Mouse (Mus musculus) forebrain, embryonic 16.5 days (tissue): ENCODE measurements around the gene Iltifb. TPM values are rescaled to one million over a fixed set of nuclear protein-coding genes. Genes with fewer than 3 reads are reported as not detected.
"Not testable (repeated sequence)": the region's sequence is repeated elsewhere in the genome, so short reads cannot be mapped to it uniquely, and the experiment has no call there.

Source experiments
- ATAC-seq: fragments of 200-750 bp; cut with Nextera tagmentation; 2 replicates; pipeline ENCODE4 v1.8.0; 2017; ENCODE audit warnings: mild to moderate bottlenecking, moderate library complexity
- H3K27ac ChIP-seq: fragments of 300-500 bp; sonication (generic); 2 replicates; pipeline ENCODE4 v1.5.1; 2014; ENCODE audit warnings: low read length, control low read depth
- H3K27me3 ChIP-seq: fragments of 300-500 bp; sonication (generic); replicated peaks from 2 replicates; pipeline ENCODE4 v1.6.1; 2014; ENCODE audit warnings: low read length; ENCODE audit not compliant: control insufficient read depth, insufficient read depth
- H3K36me3 ChIP-seq: fragments of 300-500 bp; sonication (generic); 2 replicates; pipeline ENCODE4 v1.6.1; 2014; ENCODE audit not compliant: control insufficient read depth, insufficient read depth
- H3K4me1 ChIP-seq: fragments of 300-500 bp; sonication (generic); replicated peaks from 2 replicates; pipeline ENCODE4 v1.6.1; 2014; ENCODE audit warnings: low read length; ENCODE audit not compliant: control insufficient read depth, insufficient read depth
- H3K4me2 ChIP-seq: fragments of 300-500 bp; sonication (generic); 2 replicates; pipeline ENCODE4 v1.6.1; 2014; ENCODE audit warnings: mild to moderate bottlenecking, low read length, control low read depth
- H3K4me3 ChIP-seq: fragments of 300-500 bp; sonication (generic); replicated peaks from 2 replicates; pipeline ENCODE4 v1.5.1; 2014; ENCODE audit warnings: mild to moderate bottlenecking, low read length, control low read depth
- H3K9ac ChIP-seq: fragments of 300-500 bp; sonication (generic); replicated peaks from 2 replicates; pipeline ENCODE4 v1.6.1; 2014; ENCODE audit warnings: low read depth, low read length, control low read depth
- H3K9me3 ChIP-seq: fragments of 300-500 bp; sonication (generic); 2 replicates; pipeline ENCODE4 v1.6.1; 2016; ENCODE audit warnings: low read length; ENCODE audit not compliant: control insufficient read depth
- WGBS: fragments of 180-500 bp; shearing (Covaris S2); extraction: QIAGEN DNeasy Blood & Tissue Kit; methylation state at CpG from one replicate; pipeline ENCODE4 v1.1.7; 2014; 5-methylcytosine and 5-hydroxymethylcytosine counted together
- polyA plus RNA-seq: library from polyadenylated mRNA; unstranded; fragments of >200 nt; fragmentation: Nextera tagmentation; extraction: Ambion mirVana; gene quantifications from 2 replicates; pipeline ENCODE4 v1.2.1, GENCODE M21; 2015

Gene Iltifb
- polyA plus RNA-seq, 1 experiment from 2014 or later = not detected

DNA sequence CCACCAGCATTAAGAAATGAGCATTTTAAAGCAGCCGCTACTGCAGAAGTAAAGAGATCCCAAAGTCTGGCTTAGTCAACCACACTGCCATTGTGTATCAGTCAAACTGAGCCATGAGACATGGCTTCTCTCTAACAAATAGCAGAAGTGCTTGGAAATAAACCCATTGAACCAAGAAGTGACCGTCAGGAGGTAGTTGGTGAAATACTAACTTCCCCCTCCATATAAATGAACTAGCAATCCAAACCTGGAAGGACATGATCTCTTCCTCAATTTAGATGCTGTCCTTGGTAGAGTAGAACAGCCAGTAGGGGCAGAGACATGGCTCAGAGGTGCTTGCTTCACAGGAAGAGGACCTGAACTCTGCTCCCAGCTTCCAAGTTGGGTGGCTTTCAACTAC lies 23.4 kb downstream of the Iltifb start:
- not testable (repeated sequence) for H3K4me1 ChIP-seq, H3K4me3 ChIP-seq, H3K9ac ChIP-seq, ATAC-seq, H3K36me3 ChIP-seq, H3K27ac ChIP-seq, H3K27me3 ChIP-seq, H3K4me2 ChIP-seq, H3K9me3 ChIP-seq
- no CpG with 5 or more reads among the region's 2 CpGs for WGBS

DNA sequence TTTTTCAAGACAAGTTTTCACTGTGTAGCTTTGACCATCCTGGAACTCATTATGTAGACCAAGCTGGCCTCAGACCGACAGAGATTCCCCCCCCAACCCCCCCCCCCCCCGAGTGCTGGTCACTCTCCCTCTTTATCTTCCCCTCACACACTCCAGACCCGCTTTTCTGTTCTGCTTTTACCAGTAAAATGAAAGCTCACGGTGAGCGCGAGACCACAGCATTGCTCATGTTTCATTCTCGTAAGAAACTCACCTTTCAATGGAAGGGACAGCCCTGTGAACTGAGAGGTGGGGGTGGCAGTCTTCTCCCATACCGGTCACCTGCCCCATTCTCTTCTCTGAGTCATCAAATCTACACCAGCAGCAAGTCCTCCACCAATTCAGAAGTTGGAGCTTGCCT lies 26.0 kb downstream of the Iltifb start:
- H3K4me1 ChIP-seq, H3K9me3 ChIP-seq, H3K36me3 ChIP-seq, H3K27me3 ChIP-seq, H3K9ac ChIP-seq, H3K27ac ChIP-seq, ATAC-seq, H3K4me3 ChIP-seq, H3K4me2 ChIP-seq: not testable (repeated sequence)
- 75% methylated on average over 2 of the region's 8 CpGs for WGBS

DNA sequence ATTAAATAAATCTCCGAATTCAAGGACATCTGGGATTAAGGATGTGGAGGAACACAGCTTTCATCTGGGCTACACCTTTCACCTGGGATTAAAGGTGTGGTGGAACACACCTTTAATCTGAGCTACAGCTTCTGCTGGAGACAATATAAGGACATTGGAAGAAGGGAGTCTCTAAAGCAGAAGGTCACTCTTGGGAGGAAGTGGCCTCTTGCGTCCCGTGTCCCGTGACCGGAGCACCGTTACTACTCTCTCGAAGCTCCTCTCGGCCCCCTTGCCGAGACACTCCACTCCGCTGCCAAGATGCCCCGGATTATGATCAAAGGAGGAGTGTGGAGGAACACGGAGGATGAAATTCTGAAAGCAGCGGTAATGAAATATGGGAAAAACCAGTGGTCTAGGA lies 36.5 kb downstream of the Iltifb start, which contains the start of gene Gm32802:
TSS of gene Gm32802 (plus strand) at position 301 of the 400 bp plus-strand sequence.
- H3K9me3 ChIP-seq, ATAC-seq, H3K36me3 ChIP-seq, H3K4me2 ChIP-seq, H3K27ac ChIP-seq, H3K27me3 ChIP-seq, H3K4me1 ChIP-seq, H3K4me3 ChIP-seq, H3K9ac ChIP-seq: not testable (repeated sequence)
- WGBS = no CpG with 5 or more reads among the region's 13 CpGs

DNA sequence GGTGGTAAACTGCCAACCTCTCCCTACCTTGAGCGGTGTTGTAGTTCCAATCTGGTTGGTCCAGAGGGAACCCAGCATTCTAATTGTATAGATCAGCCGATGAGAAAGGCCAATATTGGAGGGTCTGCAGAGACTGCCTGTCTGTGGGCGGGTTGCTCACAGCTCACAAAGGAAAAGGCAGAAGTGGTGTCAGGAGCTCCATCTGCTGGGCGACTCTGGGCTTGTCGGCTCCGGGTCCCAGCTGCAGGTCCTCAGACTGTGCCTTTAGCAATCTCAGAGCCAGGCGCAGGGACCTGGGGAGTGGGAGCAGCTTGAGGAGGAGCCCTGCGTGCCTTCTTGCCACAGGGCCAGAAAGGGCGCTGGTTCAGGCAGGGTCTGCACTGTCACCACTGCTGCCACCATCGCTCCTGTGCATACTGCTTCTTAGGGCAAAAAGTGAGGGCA lies 44.0 kb downstream of the Iltifb start:
- no peak overlapping the region for H3K4me3 ChIP-seq
- H3K27ac ChIP-seq = no peak overlapping the region
- H3K4me2 ChIP-seq = no peak overlapping the region
- 0 out of 2 replicates have a peak overlapping the region, but pooled peaks have one; percentile 26 for H3K9ac ChIP-seq
- 0 out of 2 replicates have a peak, but pooled peaks cover 3% of the 10 kb centered on the region for H3K4me1 ChIP-seq
- no peaks in the 10 kb centered on the region for H3K9me3 ChIP-seq
- 39% methylated on average over 10 of the region's 10 CpGs for WGBS
- H3K27me3 ChIP-seq = no peaks in the 10 kb centered on the region
- H3K36me3 ChIP-seq = no peaks in the 10 kb centered on the region
- ATAC-seq = peak; percentile 77

DNA sequence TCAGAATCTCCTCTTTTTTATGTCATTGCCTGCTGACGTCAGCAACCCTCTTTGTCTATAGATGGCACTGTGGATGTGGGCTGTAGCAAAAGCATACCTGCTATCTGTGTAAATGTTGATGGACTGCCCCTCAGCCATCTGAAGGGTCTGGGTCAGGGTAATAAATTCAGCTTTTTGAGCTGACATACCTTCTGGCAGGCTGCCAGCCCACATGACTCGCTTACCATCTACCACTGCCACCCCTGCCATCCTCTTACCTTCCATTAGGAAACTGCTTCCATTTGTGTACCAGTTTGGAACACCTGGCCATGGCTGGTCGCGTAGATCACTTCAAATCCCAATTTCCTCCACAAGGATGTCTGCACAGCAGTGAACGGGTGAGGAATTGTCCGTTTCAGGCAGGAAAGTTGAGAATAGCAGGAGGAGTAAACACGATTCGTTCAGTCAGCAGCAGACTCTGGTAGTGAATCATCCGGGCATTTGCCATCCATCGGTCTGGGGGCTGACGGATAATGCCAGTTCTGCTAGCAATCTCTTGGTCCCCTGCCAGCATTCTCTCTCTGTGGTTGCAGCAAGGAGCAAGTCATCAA lies 45.7 kb downstream of the Iltifb start:
- 56% methylated on average over 11 of the region's 11 CpGs for WGBS
- ATAC-seq, H3K9ac ChIP-seq, H3K27ac ChIP-seq, H3K9me3 ChIP-seq, H3K4me1 ChIP-seq, H3K36me3 ChIP-seq, H3K27me3 ChIP-seq, H3K4me3 ChIP-seq, H3K4me2 ChIP-seq: not testable (repeated sequence)

DNA sequence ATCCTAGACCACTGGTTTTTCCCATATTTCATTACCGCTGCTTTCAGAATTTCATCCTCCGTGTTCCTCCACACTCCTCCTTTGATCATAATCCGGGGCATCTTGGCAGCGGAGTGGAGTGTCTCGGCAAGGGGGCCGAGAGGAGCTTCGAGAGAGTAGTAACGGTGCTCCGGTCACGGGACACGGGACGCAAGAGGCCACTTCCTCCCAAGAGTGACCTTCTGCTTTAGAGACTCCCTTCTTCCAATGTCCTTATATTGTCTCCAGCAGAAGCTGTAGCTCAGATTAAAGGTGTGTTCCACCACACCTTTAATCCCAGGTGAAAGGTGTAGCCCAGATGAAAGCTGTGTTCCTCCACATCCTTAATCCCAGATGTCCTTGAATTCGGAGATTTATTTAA lies 54.2 kb downstream of the Iltifb start, which contains the start of gene Gm32717:
TSS of gene Gm32717 (minus strand) at position 101 of the 400 bp plus-strand sequence.
- no CpG with 5 or more reads among the region's 13 CpGs for WGBS
- H3K9me3 ChIP-seq, H3K27me3 ChIP-seq, H3K27ac ChIP-seq, H3K4me2 ChIP-seq, H3K4me1 ChIP-seq, ATAC-seq, H3K4me3 ChIP-seq, H3K36me3 ChIP-seq, H3K9ac ChIP-seq: not testable (repeated sequence)

Other genes starting within 250 kb of the Iltifb start
- 32.7 and 36.8 TPM in 2 replicates for gene Mdm1, start 153.2 kb downstream of the Iltifb start, polyA plus RNA-seq
- gene Il22, start 90.1 kb downstream of the Iltifb start, polyA plus RNA-seq = not detected in 2 replicates
- gene Gm32717, start 54.3 kb downstream of the Iltifb start, polyA plus RNA-seq = 0.25 and 0.27 TPM in 2 replicates
- 0.25 and 0.27 TPM in 2 replicates for gene Gm32802, start 36.4 kb downstream of the Iltifb start, polyA plus RNA-seq
- not detected in 2 replicates for gene Gm9040, start 31.9 kb upstream of the Iltifb start, polyA plus RNA-seq
- gene Gm9044, start 37.4 kb upstream of the Iltifb start, polyA plus RNA-seq = not detected in 2 replicates
- gene Gm9045, start 42.8 kb upstream of the Iltifb start, polyA plus RNA-seq = not detected in 2 replicates
- not detected in 2 replicates for gene Gm9046, start 48.2 kb upstream of the Iltifb start, polyA plus RNA-seq
- not detected in 2 replicates for gene Gm9048, start 53.6 kb upstream of the Iltifb start, polyA plus RNA-seq
- not detected in 2 replicates for gene Gm9049, start 59.1 kb upstream of the Iltifb start, polyA plus RNA-seq
- not detected in 2 replicates for gene Ifng, start 146.0 kb upstream of the Iltifb start, polyA plus RNA-seq